Mouse (Mus musculus): ENCODE results near the gene Sirt4. TPM values are rescaled to one million over a fixed set of nuclear protein-coding genes. Genes with fewer than 3 reads are reported as not detected.

Gene Sirt4
- polyA plus RNA-seq (2016; fragmentation: Nextera tagmentation; extraction: Ambion mirVana) = 20.0 and 23.2 TPM in 2 replicates

- Histone ChIP-seq H3K9me3 (no peaks in the 10 kb centered on the region), H3K27ac (peak within 1 kb of the TSS; percentile 57), H3K27me3 (peaks cover 39% of the 10 kb centered on the region), H3K4me1 (peaks cover 28% of the 10 kb centered on the region), H3K4me3 (replicated peaks) (peak within 1 kb of the TSS; percentile 35), H3K9ac (peak within 1 kb of the TSS; percentile 53), H3K36me3 (replicated peaks) (no peaks in the 10 kb centered on the region), H3K4me2 (peak within 1 kb of the TSS; percentile 54)
- WGBS = 8% methylated on average over 30 of the region's 30 CpGs
- ATAC-seq (ENCODE audit: low FRiP score) = peak; percentile 83
These were observed at the start of gene Sirt4 for GRCm38 (mm10) chr5:115483947-115484920. Sirt4 (minus strand) TSS chr5:115484725.

- Histone ChIP-seq H3K27me3 (no peaks in the 10 kb centered on the region), H3K9me3 (no peaks in the 10 kb centered on the region), H3K9ac (0 out of 2 replicates have a peak overlapping the region, but pooled peaks have one; percentile 29), H3K4me3 (replicated peaks) (no peak overlapping the region), H3K36me3 (replicated peaks) (no peaks in the 10 kb centered on the region), H3K4me1 (peaks cover 42% of the 10 kb centered on the region), H3K4me2 (no peak overlapping the region), H3K27ac (peak overlapping the region; percentile 32; the same call in 1 of the 2 replicates)
- WGBS = 70% methylated on average over 18 of the region's 18 CpGs
- no peak for ATAC-seq (ENCODE audit: low FRiP score)
These were observed 47.2 kb upstream of the Sirt4 start for GRCm38 (mm10) chr5:115531671-115532270.

- no peak for ATAC-seq (ENCODE audit: low FRiP score)
- H3K27ac ChIP-seq = peak overlapping the region; percentile 46; the same call in 1 of the 2 replicates
These were observed 45.9 kb upstream of the Sirt4 start for GRCm38 (mm10) chr5:115530447-115530809.

GRCm38 (mm10) chr5:115529742-115530446, 45.4 kb upstream of the Sirt4 start:
- Histone ChIP-seq H3K36me3 (replicated peaks) (no peaks in the 10 kb centered on the region), H3K27ac (peak overlapping the region; percentile 46; the same call in 1 of the 2 replicates), H3K4me2 (no peak overlapping the region), H3K9ac (no peak overlapping the region), H3K27me3 (no peaks in the 10 kb centered on the region), H3K9me3 (no peaks in the 10 kb centered on the region), H3K4me1 (peaks cover 35% of the 10 kb centered on the region), H3K4me3 (replicated peaks) (no peak overlapping the region)
- ATAC-seq (ENCODE audit: low FRiP score) = no peak
- WGBS = 71% methylated on average over 7 of the region's 7 CpGs

More at GRCm38 (mm10) chr5:115530447-115530809, 45.9 kb upstream of the Sirt4 start:
- WGBS = 74% methylated on average over 8 of the region's 8 CpGs
- H3K9ac ChIP-seq = no peak overlapping the region
- no peaks in the 10 kb centered on the region for H3K9me3 ChIP-seq
- H3K4me1 ChIP-seq = peaks cover 38% of the 10 kb centered on the region
- H3K27me3 ChIP-seq = no peaks in the 10 kb centered on the region
- H3K36me3 ChIP-seq (replicated peaks) = no peaks in the 10 kb centered on the region
- H3K4me2 ChIP-seq = no peak overlapping the region
- no peak overlapping the region for H3K4me3 ChIP-seq (replicated peaks)

GRCm38 (mm10) chr5:115529364-115529741, 44.8 kb upstream of the Sirt4 start:
- 85% methylated on average over 8 of the region's 8 CpGs for WGBS
- H3K9me3 ChIP-seq = no peaks in the 10 kb centered on the region
- no peaks in the 10 kb centered on the region for H3K36me3 ChIP-seq (replicated peaks)
- H3K27me3 ChIP-seq = no peaks in the 10 kb centered on the region
- no peak overlapping the region for H3K4me3 ChIP-seq (replicated peaks)
- H3K4me1 ChIP-seq = peaks cover 33% of the 10 kb centered on the region
- H3K4me2 ChIP-seq = no peak overlapping the region
- no peak for ATAC-seq (ENCODE audit: low FRiP score)
- 0 out of 2 replicates have a peak overlapping the region, but pooled peaks have one; percentile 20 for H3K27ac ChIP-seq
- no peak overlapping the region for H3K9ac ChIP-seq

- Histone ChIP-seq H3K4me2 (no peak overlapping the region), H3K9ac (no peak overlapping the region), H3K27ac (no peak overlapping the region), H3K4me1 (peaks cover 34% of the 10 kb centered on the region), H3K4me3 (replicated peaks) (no peak overlapping the region), H3K9me3 (no peaks in the 10 kb centered on the region), H3K36me3 (replicated peaks) (no peaks in the 10 kb centered on the region), H3K27me3 (no peaks in the 10 kb centered on the region)
- ATAC-seq (ENCODE audit: low FRiP score) = no peak
- WGBS = 86% methylated on average over 5 of the region's 5 CpGs
These were observed 43.6 kb upstream of the Sirt4 start for GRCm38 (mm10) chr5:115528128-115528527.

GRCm38 (mm10) chr5:115526456-115527202, 42.1 kb upstream of the Sirt4 start:
- Histone ChIP-seq H3K9me3 (no peaks in the 10 kb centered on the region), H3K27ac (no peak overlapping the region), H3K4me2 (no peak overlapping the region), H3K4me1 (peaks cover 32% of the 10 kb centered on the region), H3K9ac (no peak overlapping the region), H3K4me3 (replicated peaks) (no peak overlapping the region), H3K36me3 (replicated peaks) (no peaks in the 10 kb centered on the region), H3K27me3 (no peaks in the 10 kb centered on the region)
- WGBS = 88% methylated on average over 17 of the region's 17 CpGs
- ATAC-seq (ENCODE audit: low FRiP score) = no peak

- Histone ChIP-seq H3K4me1 (peaks cover 30% of the 10 kb centered on the region), H3K27me3 (no peaks in the 10 kb centered on the region), H3K9ac (no peak overlapping the region), H3K9me3 (no peaks in the 10 kb centered on the region), H3K4me3 (replicated peaks) (no peak overlapping the region), H3K27ac (no peak overlapping the region), H3K4me2 (no peak overlapping the region), H3K36me3 (replicated peaks) (no peaks in the 10 kb centered on the region)
- no peak for ATAC-seq (ENCODE audit: low FRiP score)
- WGBS = 83% methylated on average over 9 of the region's 9 CpGs
These were observed 41.4 kb upstream of the Sirt4 start for GRCm38 (mm10) chr5:115525943-115526342.

GRCm38 (mm10) chr5:115525416-115525815, 40.9 kb upstream of the Sirt4 start:
- Histone ChIP-seq H3K27ac (no peak overlapping the region), H3K9ac (no peak overlapping the region), H3K9me3 (no peaks in the 10 kb centered on the region), H3K27me3 (no peaks in the 10 kb centered on the region), H3K4me1 (peaks cover 25% of the 10 kb centered on the region), H3K4me3 (replicated peaks) (no peak overlapping the region), H3K4me2 (no peak overlapping the region), H3K36me3 (replicated peaks) (no peaks in the 10 kb centered on the region)
- 89% methylated on average over 4 of the region's 4 CpGs for WGBS
- no peak for ATAC-seq (ENCODE audit: low FRiP score)

GRCm38 (mm10) chr5:115524471-115524870, 39.9 kb upstream of the Sirt4 start:
- no peak overlapping the region for H3K4me2 ChIP-seq
- no peak overlapping the region for H3K27ac ChIP-seq
- H3K9ac ChIP-seq = no peak overlapping the region
- no peaks in the 10 kb centered on the region for H3K36me3 ChIP-seq (replicated peaks)
- H3K4me3 ChIP-seq (replicated peaks) = no peak overlapping the region
- H3K9me3 ChIP-seq = no peaks in the 10 kb centered on the region
- WGBS = 55% methylated on average over 12 of the region's 12 CpGs
- no peaks in the 10 kb centered on the region for H3K27me3 ChIP-seq
- H3K4me1 ChIP-seq = peaks cover 18% of the 10 kb centered on the region
- ATAC-seq (ENCODE audit: low FRiP score) = no peak

GRCm38 (mm10) chr5:115523971-115524370, 39.4 kb upstream of the Sirt4 start:
- Histone ChIP-seq H3K4me2 (no peak overlapping the region), H3K27ac (no peak overlapping the region), H3K27me3 (no peaks in the 10 kb centered on the region), H3K9ac (no peak overlapping the region), H3K4me3 (replicated peaks) (no peak overlapping the region), H3K36me3 (replicated peaks) (no peaks in the 10 kb centered on the region), H3K9me3 (no peaks in the 10 kb centered on the region), H3K4me1 (peaks cover 18% of the 10 kb centered on the region)
- ATAC-seq (ENCODE audit: low FRiP score) = no peak
- 8% methylated on average over 15 of the region's 15 CpGs for WGBS
